Mouse (Mus musculus): ENCODE data around the gene Pik3r3. TPM values are rescaled to one million over a fixed set of nuclear protein-coding genes. Genes with fewer than 3 reads are reported as not detected.
"Not testable (repeated sequence)": the region's sequence is repeated elsewhere in the genome, so short reads cannot be mapped to it uniquely, and the experiment has no call there.

The Pik3r3 gene
- polyA plus RNA-seq, 1 experiment from 2014 or later = 45.2 TPM

- Histone ChIP-seq H3K4me3 (no peak overlapping the region), H3K27me3 (ENCODE audit: low read depth, poor library complexity, severe bottlenecking) (no peaks in the 10 kb centered on the region), H3K36me3 (no peaks in the 10 kb centered on the region), H3K27ac (no peak overlapping the region), H3K4me1 (peaks cover 6% of the 10 kb centered on the region), H3K9me3 (replicated peaks) (no peaks in the 10 kb centered on the region)
- no peak for DNase-seq (ENCODE audit: low spot score)
- WGBS = 75% methylated on average over 9 of the region's 9 CpGs
Measured at GRCm38 (mm10) chr4:116193583-116194383, 27.6 kb upstream of the Pik3r3 start.

GRCm38 (mm10) chr4:116198422-116198821 is 23.0 kb upstream of the Pik3r3 start:
- Histone ChIP-seq H3K27ac (no peak overlapping the region), H3K36me3 (no peaks in the 10 kb centered on the region), H3K27me3 (ENCODE audit: low read depth, poor library complexity, severe bottlenecking) (no peaks in the 10 kb centered on the region), H3K9me3 (replicated peaks) (no peaks in the 10 kb centered on the region), H3K4me1 (no peaks in the 10 kb centered on the region), H3K4me3 (no peak overlapping the region)
- DNase-seq (ENCODE audit: low spot score) = no peak
- 91% methylated on average over 2 of the region's 2 CpGs for WGBS

GRCm38 (mm10) chr4:116204422-116204821 is 17.0 kb upstream of the Pik3r3 start:
- Histone ChIP-seq H3K36me3 (no peaks in the 10 kb centered on the region), H3K4me1 (peaks cover 3% of the 10 kb centered on the region; the same call in 1 of the 2 replicates), H3K27ac (no peak overlapping the region), H3K27me3 (ENCODE audit: low read depth, poor library complexity, severe bottlenecking) (no peaks in the 10 kb centered on the region), H3K4me3 (no peak overlapping the region), H3K9me3 (replicated peaks) (no peaks in the 10 kb centered on the region)
- no peak for DNase-seq (ENCODE audit: low spot score)
- WGBS = 80% methylated on average over 3 of the region's 3 CpGs

GRCm38 (mm10) chr4:116206531-116206930 is 14.9 kb upstream of the Pik3r3 start:
- peaks cover 3% of the 10 kb centered on the region; the same call in 1 of the 2 replicates for H3K4me1 ChIP-seq
- no peak for DNase-seq (ENCODE audit: low spot score)
- no peak overlapping the region for H3K4me3 ChIP-seq
- no peaks in the 10 kb centered on the region for H3K27me3 ChIP-seq (ENCODE audit: low read depth, poor library complexity, severe bottlenecking)
- H3K27ac ChIP-seq = no peak overlapping the region
- H3K9me3 ChIP-seq (replicated peaks) = no peaks in the 10 kb centered on the region
- H3K36me3 ChIP-seq = no peaks in the 10 kb centered on the region
- 82% methylated on average over 4 of the region's 4 CpGs for WGBS

- H3K27me3 ChIP-seq (ENCODE audit: low read depth, poor library complexity, severe bottlenecking) = no peaks in the 10 kb centered on the region
- 79% methylated on average over 1 of the region's 1 CpGs for WGBS
- peaks cover 3% of the 10 kb centered on the region; the same call in 1 of the 2 replicates for H3K4me1 ChIP-seq
- no peaks in the 10 kb centered on the region for H3K36me3 ChIP-seq
- H3K4me3 ChIP-seq = no peak overlapping the region
- DNase-seq (ENCODE audit: low spot score) = no peak
- no peaks in the 10 kb centered on the region for H3K9me3 ChIP-seq (replicated peaks)
- H3K27ac ChIP-seq = no peak overlapping the region
Measured at GRCm38 (mm10) chr4:116208891-116209290, 12.5 kb upstream of the Pik3r3 start.

- DNase-seq (ENCODE audit: low spot score) = no peak
- H3K4me1 ChIP-seq = peaks cover 10% of the 10 kb centered on the region
- no peaks in the 10 kb centered on the region for H3K9me3 ChIP-seq (replicated peaks)
- H3K4me3 ChIP-seq = no peak overlapping the region
- H3K27ac ChIP-seq = no peak overlapping the region
- no peaks in the 10 kb centered on the region for H3K36me3 ChIP-seq
- WGBS = 91% methylated on average over 2 of the region's 2 CpGs
- no peaks in the 10 kb centered on the region for H3K27me3 ChIP-seq (ENCODE audit: low read depth, poor library complexity, severe bottlenecking)
Measured at GRCm38 (mm10) chr4:116215895-116216605, 5.4 kb upstream of the Pik3r3 start.

GRCm38 (mm10) chr4:116217046-116217445 is 4.4 kb upstream of the Pik3r3 start:
- H3K36me3 ChIP-seq = no peaks in the 10 kb centered on the region
- WGBS = 62% methylated on average over 2 of the region's 2 CpGs
- H3K27ac ChIP-seq = no peak overlapping the region
- DNase-seq (ENCODE audit: low spot score) = no peak
- peaks cover 10% of the 10 kb centered on the region for H3K4me1 ChIP-seq
- H3K27me3 ChIP-seq (ENCODE audit: low read depth, poor library complexity, severe bottlenecking) = no peaks in the 10 kb centered on the region
- H3K9me3 ChIP-seq (replicated peaks) = no peaks in the 10 kb centered on the region
- H3K4me3 ChIP-seq = no peak overlapping the region

- H3K27ac ChIP-seq; H3K27me3 ChIP-seq (ENCODE audit: low read depth, poor library complexity, severe bottlenecking); H3K4me1 ChIP-seq; DNase-seq (ENCODE audit: low spot score); H3K9me3 ChIP-seq (replicated peaks); H3K4me3 ChIP-seq; H3K36me3 ChIP-seq: not testable (repeated sequence)
- WGBS = 71% methylated on average over 1 of the region's 1 CpGs
Measured at GRCm38 (mm10) chr4:116217661-116218060, 3.8 kb upstream of the Pik3r3 start.

GRCm38 (mm10) chr4:116219056-116219455 is 2.4 kb upstream of the Pik3r3 start:
- WGBS = 93% methylated on average over 1 of the region's 1 CpGs
- no peak overlapping the region for H3K4me3 ChIP-seq
- H3K36me3 ChIP-seq = no peaks in the 10 kb centered on the region
- peak overlapping the region; percentile 100; the same call in 1 of the 2 replicates for H3K27ac ChIP-seq
- no peaks in the 10 kb centered on the region for H3K27me3 ChIP-seq (ENCODE audit: low read depth, poor library complexity, severe bottlenecking)
- no peak for DNase-seq (ENCODE audit: low spot score)
- peaks cover 13% of the 10 kb centered on the region for H3K4me1 ChIP-seq
- H3K9me3 ChIP-seq (replicated peaks) = no peaks in the 10 kb centered on the region

- 12% methylated on average over 6 of the region's 6 CpGs for WGBS
- Histone ChIP-seq H3K27ac (peak overlapping the region; percentile 100), H3K27me3 (ENCODE audit: low read depth, poor library complexity, severe bottlenecking) (no peaks in the 10 kb centered on the region), H3K4me3 (peak overlapping the region; percentile 75), H3K4me1 (peaks cover 13% of the 10 kb centered on the region), H3K9me3 (replicated peaks) (no peaks in the 10 kb centered on the region), H3K36me3 (no peaks in the 10 kb centered on the region)
- DNase-seq (ENCODE audit: low spot score) = peak; percentile 40
Measured at GRCm38 (mm10) chr4:116220071-116220650, 1.3 kb upstream of the Pik3r3 start.

GRCm38 (mm10) chr4:116220780-116221139 is 658 bp upstream of the Pik3r3 start:
- Histone ChIP-seq H3K36me3 (no peaks in the 10 kb centered on the region), H3K4me3 (peak overlapping the region; percentile 75), H3K9me3 (replicated peaks) (no peaks in the 10 kb centered on the region), H3K27me3 (ENCODE audit: low read depth, poor library complexity, severe bottlenecking) (no peaks in the 10 kb centered on the region), H3K4me1 (peaks cover 13% of the 10 kb centered on the region), H3K27ac (peak overlapping the region; percentile 100)
- DNase-seq (ENCODE audit: low spot score) = no peak
- WGBS = under 1% methylated on average over 25 of the region's 26 CpGs

GRCm38 (mm10) chr4:116221996-116222842 is 801 bp downstream of the Pik3r3 start:
- Histone ChIP-seq H3K4me1 (peaks cover 13% of the 10 kb centered on the region), H3K4me3 (peak overlapping the region; percentile 75), H3K36me3 (no peaks in the 10 kb centered on the region), H3K27me3 (ENCODE audit: low read depth, poor library complexity, severe bottlenecking) (no peaks in the 10 kb centered on the region), H3K27ac (peak overlapping the region; percentile 100), H3K9me3 (replicated peaks) (no peaks in the 10 kb centered on the region)
- DNase-seq (ENCODE audit: low spot score) = peak; percentile 62
- WGBS = under 1% methylated on average over 23 of the region's 23 CpGs
